In the genomic region with DNA sequence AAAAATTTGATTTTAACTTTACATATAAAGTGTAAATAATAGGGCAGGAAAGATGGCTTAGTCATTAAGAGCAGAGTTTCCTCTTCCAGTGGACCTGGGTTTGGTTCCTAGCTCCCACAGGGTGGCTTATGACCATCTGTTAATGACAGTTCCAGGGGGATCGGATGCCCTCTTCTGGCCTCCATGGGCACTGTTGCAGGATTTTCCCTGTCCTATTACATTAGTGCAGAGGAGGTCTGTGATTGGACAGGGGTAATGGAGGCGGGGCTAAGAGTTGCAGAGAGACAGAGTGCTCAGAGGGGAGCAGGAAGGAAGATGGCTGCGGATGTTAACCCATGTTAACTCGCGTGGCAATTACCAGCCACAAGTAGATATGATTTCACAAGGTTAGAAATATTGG, we compare ENCODE assay signal across 32 mouse cellular contexts. TPM values are rescaled to one million over a fixed set of nuclear protein-coding genes. Genes with fewer than 3 reads are reported as not detected.
DNase-seq lines count a peak whose midpoint lies in the region.
"Had no signal": no experiment of that assay in that cellular context is flagged by ENCODE, and none has a peak within 500 bp of the region (broad histone marks: within the 10 kb centered on the region; RNA-seq: fewer than 3 reads in every experiment).

No protein-coding gene starts in this region.

- WGBS in heart, embryonic 10.5 days = 87% methylated on average over 5 of the region's 5 CpGs

- H3K9me3 ChIP-seq in heart, embryonic 10.5 days = no peaks in the 10 kb centered on the region
- H3K9me3 ChIP-seq: embryonic facial prominence, embryonic 15.5 days; forebrain, embryonic 13.5 days; G1E; heart, embryonic 12.5 days; hindbrain, embryonic 13.5 days; limb, embryonic 10.5 days; limb, embryonic 15.5 days; liver, embryonic 13.5 days; neural tube, embryonic 13.5 days; stomach, embryonic 15.5 days had no signal

- H3K4me3 ChIP-seq in heart, embryonic 10.5 days = no peak overlapping the region
- H3K4me3 ChIP-seq: embryonic facial prominence, embryonic 10.5 days; embryonic facial prominence, embryonic 15.5 days; forebrain, embryonic 13.5 days; heart, embryonic 12.5 days; hindbrain, embryonic 13.5 days; limb, embryonic 10.5 days; limb, embryonic 15.5 days; liver, embryonic 13.5 days; neural tube, embryonic 13.5 days; stomach, embryonic 15.5 days had no signal

- no peaks in the 10 kb centered on the region for H3K4me1 ChIP-seq in heart, embryonic 10.5 days
- H3K4me1 ChIP-seq: embryonic facial prominence, embryonic 10.5 days; embryonic facial prominence, embryonic 15.5 days; forebrain, embryonic 13.5 days; heart, embryonic 12.5 days; hindbrain, embryonic 13.5 days; limb, embryonic 10.5 days; limb, embryonic 15.5 days; liver, embryonic 13.5 days; neural tube, embryonic 13.5 days; stomach, embryonic 15.5 days had no signal

- H3K27ac ChIP-seq in heart, embryonic 10.5 days = no peak overlapping the region
- H3K27ac ChIP-seq: embryonic facial prominence, embryonic 10.5 days; embryonic facial prominence, embryonic 15.5 days; forebrain, embryonic 13.5 days; hindbrain, embryonic 13.5 days; limb, embryonic 10.5 days; limb, embryonic 15.5 days; liver, embryonic 13.5 days; neural tube, embryonic 13.5 days; stomach, embryonic 15.5 days had no signal

- no peaks in the 10 kb centered on the region for H3K27me3 ChIP-seq in heart, embryonic 10.5 days (ENCODE audit: insufficient read depth, poor library complexity, severe bottlenecking)
- H3K27me3 ChIP-seq: embryonic facial prominence, embryonic 15.5 days; forebrain, embryonic 13.5 days; heart, embryonic 12.5 days; hindbrain, embryonic 13.5 days; limb, embryonic 15.5 days; liver, embryonic 13.5 days; neural tube, embryonic 13.5 days; stomach, embryonic 15.5 days had no signal

- DNase-seq in heart, adult 11 months = peak; percentile 87
- no peak for DNase-seq in heart, embryonic 10.5 days (ENCODE audit: low spot score)
- DNase-seq in thymus, postnatal 14 days = peak; percentile 9
- no peak for DNase-seq in thymus, postnatal 0 days (ENCODE audit: low spot score)
- DNase-seq in R1 (ENCODE audit: low read depth, low spot score) = peak; percentile 93
- no peak for DNase-seq in cerebellum, adult 8-10 months
- DNase-seq in ovary, adult 18-20 months (ENCODE audit: low spot score) = no peak
- DNase-seq in lung, adult 18-20 months = no peak
- DNase-seq: adrenal gland, adult 8-10 months; cerebellum, adult 2 months; cerebellum, postnatal 25 days; gastrocnemius, postnatal 25 days; heart, adult 18-20 months; heart, postnatal 4 days; kidney, adult 11 months; kidney, postnatal 25 days; liver, embryonic 13.5 days; lung, adult 2 months; lung, postnatal 14 days; right cerebral cortex, postnatal 14 days; thymus, postnatal 36 days had no signal

- peaks cover 52% of the 10 kb centered on the region for H3K36me3 ChIP-seq in heart, embryonic 10.5 days
- H3K36me3 ChIP-seq: G1E had no signal

RNA-seq across cellular contexts. Expression of gene Cdkl4, which starts 55.2 kb away (rescaled TPM):
- 0.07 and 0.24 TPM in 2 replicates for polyA plus RNA-seq in heart, embryonic 10.5 days (2016; fragmentation: Nextera tagmentation; extraction: Ambion mirVana)
- 0.32 and 0.36 TPM in 2 replicates for polyA plus RNA-seq in thymus, postnatal 0 days (2015; fragmentation: Nextera tagmentation; extraction: Ambion mirVana)
- polyA plus RNA-seq: G1E; small intestine, adult 2 months had no signal

Comparison
In these comparisons a context has a peak if more than half of its experiments do, and no peak if none do; other contexts are left out.
1. DNase-seq: peak in heart, adult 11 months (single experiment), thymus, postnatal 14 days (single experiment) and R1 (single experiment); none in heart, embryonic 10.5 days (single experiment), thymus, postnatal 0 days (single experiment), cerebellum, adult 8-10 months (single experiment), ovary, adult 18-20 months (single experiment) and lung, adult 18-20 months (0 of 2).